Comparison of ENCODE assay signal across 39 mouse cellular contexts in genomic region chr2:130406178-130406577, GRCm38 (mm10). TPM values are rescaled to one million over a fixed set of nuclear protein-coding genes. Genes with fewer than 3 reads are reported as not detected.
"Had no signal": no experiment of that assay in that cellular context is flagged by ENCODE, and none has a peak within 500 bp of the region (broad histone marks: within the 10 kb centered on the region; RNA-seq: fewer than 3 reads in every experiment).

TSS of gene Tmem239 (plus strand) at chr2:130406478.

- H3K4me1 ChIP-seq: liver, embryonic 12.5 days had no signal

- ATAC-seq: intestine, embryonic 16.5 days; liver, embryonic 12.5 days had no signal

- H3K27ac ChIP-seq: gastrocnemius, adult 2 months; hindbrain, embryonic 13.5 days; hindbrain, embryonic 15.5 days; kidney, embryonic 15.5 days; kidney, postnatal 0 days; limb, embryonic 13.5 days; liver, embryonic 12.5 days; liver, embryonic 14.5 days had no signal

- DNase-seq: gastrocnemius, adult 2 months; gastrocnemius, postnatal 14 days; gastrocnemius, postnatal 36 days; heart, adult 11 months; heart, postnatal 14 days; heart, postnatal 36 days; kidney, adult 11 months; kidney, adult 2 months; kidney, adult 9 months; kidney, postnatal 14 days; kidney, postnatal 36 days; layer of hippocampus, adult 9-11 months; layer of hippocampus, postnatal 36 days; left cerebral cortex, postnatal 4 days had no signal

- H3K9me3 ChIP-seq: hindbrain, embryonic 13.5 days; hindbrain, embryonic 15.5 days; kidney, embryonic 15.5 days; limb, embryonic 13.5 days; limb, embryonic 15.5 days; liver, embryonic 12.5 days had no signal

- H3K9ac ChIP-seq: hindbrain, embryonic 13.5 days; hindbrain, embryonic 15.5 days; kidney, embryonic 15.5 days; limb, embryonic 13.5 days; limb, embryonic 15.5 days; liver, embryonic 12.5 days; liver, embryonic 14.5 days had no signal

- H3K4me2 ChIP-seq: heart, embryonic 11.5 days; hindbrain, embryonic 13.5 days; hindbrain, embryonic 15.5 days; kidney, embryonic 15.5 days; limb, embryonic 13.5 days; limb, embryonic 15.5 days; liver, embryonic 12.5 days had no signal

- H3K27me3 ChIP-seq: hindbrain, embryonic 15.5 days; kidney, embryonic 15.5 days; limb, embryonic 13.5 days; limb, embryonic 15.5 days had no signal

- H3K36me3 ChIP-seq: hindbrain, embryonic 13.5 days; hindbrain, embryonic 15.5 days; kidney, embryonic 15.5 days; limb, embryonic 13.5 days; limb, embryonic 15.5 days; liver, embryonic 12.5 days had no signal

- H3K4me3 ChIP-seq: gastrocnemius, adult 2 months; hindbrain, embryonic 13.5 days; hindbrain, embryonic 15.5 days; kidney, embryonic 15.5 days; limb, embryonic 13.5 days; limb, embryonic 15.5 days; liver, embryonic 12.5 days had no signal

RNA-seq across cellular contexts. Expression of gene Tmem239, which starts in this region (rescaled TPM):
- total RNA-seq: gastrocnemius, adult 2 months; gastrocnemius, postnatal 14 days; gastrocnemius, postnatal 36 days; heart, adult 8-10 months; heart, postnatal 14 days; heart, postnatal 36 days; hematopoietic stem cell, adult 5-6 weeks; layer of hippocampus, adult 18-20 months; layer of hippocampus, adult 8-10 months; layer of hippocampus, postnatal 14 days; layer of hippocampus, postnatal 36 days; left cerebral cortex, adult 18-20 months; left cerebral cortex, adult 8-10 months; left cerebral cortex, postnatal 10 days; left cerebral cortex, postnatal 25 days; left cerebral cortex, postnatal 4 days; liver, adult 2 months had no signal
- polyA plus RNA-seq: frontal cortex, adult 2 months; heart, embryonic 11.5 days; heart, embryonic 14.5 days; heart, embryonic 16.5 days; intestine, embryonic 14.5 days; intestine, embryonic 16.5 days; kidney, adult 2 months; kidney, embryonic 15.5 days; kidney, postnatal 0 days; large intestine, adult 2 months; limb, embryonic 13.5 days; liver, adult 2 months; liver, embryonic 12.5 days; liver, embryonic 14.5 days had no signal
